Comparison of ENCODE assay signal across 8 mouse cellular contexts in genomic region chr6:113046041-113046975, GRCm38 (mm10). TPM values are rescaled to one million over a fixed set of nuclear protein-coding genes. Genes with fewer than 3 reads are reported as not detected.
DNase-seq lines count a peak whose midpoint lies in the region; ATAC-seq lines count a peak whose summit lies in the region.

Gene Thumpd3 (plus strand): TSS chr6:113046225.

- DNase-seq in NIH3T3 (ENCODE audit: low read depth), result peak; percentile 98
- DNase-seq in cerebellum, postnatal 10 days, result peak; percentile 99
- peak; percentile 92 to 93 for DNase-seq in frontal cortex, postnatal 14 days (ENCODE audit: low spot score in 2 of 2)
- DNase-seq in layer of hippocampus, postnatal 25 days (ENCODE audit: extremely low spot score in 1 of 2, low spot score in 1 of 2), result peak; percentile 85 to 91
- DNase-seq in lung, postnatal 25 days (ENCODE audit: low spot score), result peak; percentile 97
- peak; percentile 98 for DNase-seq in retina, embryonic 14.5 days (ENCODE audit: low spot score)
- DNase-seq in thymus, postnatal 4 days, result peak; percentile 97

- peaks cover 26% of the 10 kb centered on the region for H3K4me1 ChIP-seq in hindbrain, embryonic 13.5 days (replicated peaks)

- H3K4me3 ChIP-seq in hindbrain, embryonic 13.5 days, result peak within 1 kb of the TSS; percentile 83

- ATAC-seq in hindbrain, embryonic 13.5 days (ENCODE audit: low FRiP score), result peak; percentile 99

- peaks cover 23% of the 10 kb centered on the region for H3K36me3 ChIP-seq in hindbrain, embryonic 13.5 days

- H3K4me2 ChIP-seq in hindbrain, embryonic 13.5 days, result peak within 1 kb of the TSS; percentile 83

- peak within 1 kb of the TSS; percentile 79 for H3K9ac ChIP-seq in hindbrain, embryonic 13.5 days

- H3K27me3 ChIP-seq in hindbrain, embryonic 13.5 days, result no peaks in the 10 kb centered on the region

- H3K9me3 ChIP-seq in hindbrain, embryonic 13.5 days, result no peaks in the 10 kb centered on the region

- WGBS in hindbrain, embryonic 13.5 days, result under 1% methylated on average over 59 of the region's 59 CpGs

- H3K27ac ChIP-seq in hindbrain, embryonic 13.5 days, result peak within 1 kb of the TSS; percentile 88

RNA-seq across cellular contexts. Expression of gene Thumpd3, which starts in this region (rescaled TPM):
- polyA plus RNA-seq in hindbrain, embryonic 13.5 days (2015; fragmentation: Nextera tagmentation; extraction: Ambion mirVana), result 56.4 and 58.8 TPM in 2 replicates
- total RNA-seq in layer of hippocampus, postnatal 25 days (2021), result 10 to 100 TPM; 34.3 to 42.3 TPM

Comparison
In these comparisons a context has a peak if more than half of its experiments do, and no peak if none do; other contexts are left out.
1. Peak in every context shown above with its lines: DNase-seq, ATAC-seq, H3K4me3 ChIP-seq and H3K27ac ChIP-seq.